Mouse (Mus musculus): ENCODE data around the gene Calr.
"Not testable (repeated sequence)": the region's sequence is repeated elsewhere in the genome, so short reads cannot be mapped to it uniquely, and the experiment has no call there.

The Calr gene

DNA sequence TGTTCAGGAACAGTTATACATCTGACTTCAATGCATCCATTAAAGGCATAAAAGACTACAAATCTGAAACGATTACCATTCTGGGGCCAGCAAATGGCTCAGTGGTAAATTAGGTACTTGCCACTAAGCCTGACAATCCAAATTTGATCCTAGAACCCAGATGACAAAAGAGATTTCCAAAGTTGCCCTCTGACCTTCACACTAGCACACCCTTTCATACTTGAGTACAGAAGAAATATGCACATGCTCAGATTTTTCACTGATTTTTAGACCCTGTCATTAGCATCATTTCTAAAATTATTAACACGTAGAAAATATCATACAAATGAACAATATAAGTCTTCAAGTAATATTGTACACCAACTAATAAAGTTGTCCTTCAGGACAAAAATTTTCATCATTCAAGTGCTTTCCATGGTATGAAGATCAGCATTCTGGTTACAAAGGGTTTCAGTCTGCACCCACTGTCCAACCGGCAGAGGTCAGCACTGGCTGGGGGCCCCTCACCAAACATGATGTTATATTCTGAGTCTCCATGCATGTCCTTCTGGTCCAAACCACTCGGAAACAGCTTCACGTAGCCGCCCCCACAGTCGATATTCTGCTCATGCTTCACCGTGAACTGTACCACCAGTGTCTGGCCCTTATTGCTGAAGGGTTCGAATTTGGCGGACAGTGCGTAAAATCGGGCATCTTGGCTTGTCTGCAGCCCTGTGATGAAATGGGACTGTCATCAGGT is 1.2 kb downstream of the Calr start:
- in situ Hi-C loops (cut with MboI; ENCODE audit: low sequenced_read_pairs) = no loop called here

DNA sequence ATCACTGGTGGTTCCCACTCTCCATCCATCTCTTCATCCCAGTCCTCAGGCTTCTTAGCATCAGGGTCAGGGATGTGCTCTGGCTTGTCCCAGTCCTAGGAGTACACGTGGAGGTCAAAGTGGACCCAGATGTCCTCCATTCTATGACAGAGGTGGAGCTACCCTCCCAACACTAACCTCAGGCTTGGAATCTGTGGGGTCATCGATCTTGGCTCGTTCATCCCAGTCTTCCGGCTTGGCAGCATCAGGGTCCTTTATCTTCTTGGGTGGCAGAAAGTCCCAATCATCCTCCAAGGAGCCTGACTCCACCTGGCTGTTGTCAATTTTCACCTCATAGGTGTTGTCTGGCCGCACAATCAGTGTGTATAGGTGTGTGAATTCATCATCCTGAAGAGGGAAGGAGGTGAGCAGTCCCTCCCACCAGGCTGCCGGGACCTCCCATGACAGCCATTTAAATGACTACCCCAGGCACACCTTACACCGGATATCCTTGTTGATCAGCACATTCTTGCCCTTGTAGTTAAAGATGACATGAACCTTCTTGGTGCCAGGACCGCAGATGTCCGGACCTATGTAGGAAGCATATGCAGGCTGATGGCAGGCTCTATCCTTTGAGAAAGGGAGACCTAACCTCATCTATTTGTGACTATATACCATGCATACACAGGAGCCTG is 2.2 kb downstream of the Calr start:
- in situ Hi-C loops (cut with MboI; ENCODE audit: low sequenced_read_pairs) = no loop called here

DNA sequence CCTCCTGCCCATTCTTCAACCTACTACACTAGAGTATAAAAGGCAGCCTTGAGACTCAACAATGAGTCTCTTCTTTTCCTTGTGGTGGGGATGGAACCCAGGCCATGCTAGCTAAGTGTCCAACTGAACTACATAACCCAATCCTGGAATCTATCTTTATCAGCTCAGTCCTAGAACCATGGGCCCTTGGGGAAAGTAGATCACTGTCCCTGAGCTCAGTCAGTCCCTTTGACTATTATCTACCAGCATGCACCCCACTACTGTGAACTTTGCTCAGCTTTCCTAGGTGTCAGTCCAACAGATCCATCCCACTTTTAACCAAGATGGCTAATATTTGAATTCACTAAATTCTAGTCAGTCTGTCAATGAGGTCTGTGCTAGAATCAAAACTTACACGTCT is 5.2 kb downstream of the Calr start:
- in situ Hi-C loops (cut with MboI; ENCODE audit: low sequenced_read_pairs) = no loop called here

DNA sequence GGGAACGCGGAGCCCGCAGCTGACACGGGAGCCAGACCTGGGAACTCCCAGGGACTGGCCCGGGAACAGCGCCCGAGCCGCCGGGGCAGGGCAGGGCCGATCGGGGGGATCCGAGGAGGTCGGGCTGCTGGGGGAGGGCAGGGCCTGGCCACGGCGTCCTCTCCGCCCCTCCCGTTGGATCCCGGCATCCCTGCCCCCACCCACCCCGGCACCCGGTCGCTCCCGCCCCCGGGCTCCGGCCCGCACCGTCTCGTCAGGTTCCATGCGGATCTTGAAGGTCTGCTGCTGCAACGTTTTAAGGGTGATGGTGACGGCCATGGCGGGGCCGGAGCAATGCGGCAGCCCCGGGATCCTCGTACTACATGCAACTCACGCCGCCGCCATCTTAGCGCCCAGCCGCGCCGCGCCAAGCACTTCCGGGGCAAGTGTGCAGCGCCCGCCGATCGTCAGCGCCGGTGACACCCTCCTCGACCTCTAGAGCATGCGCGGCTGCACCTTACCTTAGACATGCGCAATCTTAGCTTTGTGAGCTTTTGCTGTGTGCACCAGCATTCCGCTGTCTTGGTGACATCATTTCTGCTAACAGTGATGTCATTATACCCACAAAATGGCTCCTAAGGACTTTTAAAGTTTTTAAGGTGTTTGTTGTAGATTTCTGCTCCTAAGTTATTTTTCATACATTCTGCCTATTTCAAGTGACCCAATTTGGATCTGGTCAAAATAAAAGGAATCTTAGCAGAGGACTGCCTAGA is 6.3 kb downstream of the Calr start, which contains the start of gene Rad23a:
Gene Rad23a (minus strand): TSS at position 418 of the 752 bp plus-strand sequence.
- in situ Hi-C loops (cut with MboI; ENCODE audit: low sequenced_read_pairs) = no loop called here

DNA sequence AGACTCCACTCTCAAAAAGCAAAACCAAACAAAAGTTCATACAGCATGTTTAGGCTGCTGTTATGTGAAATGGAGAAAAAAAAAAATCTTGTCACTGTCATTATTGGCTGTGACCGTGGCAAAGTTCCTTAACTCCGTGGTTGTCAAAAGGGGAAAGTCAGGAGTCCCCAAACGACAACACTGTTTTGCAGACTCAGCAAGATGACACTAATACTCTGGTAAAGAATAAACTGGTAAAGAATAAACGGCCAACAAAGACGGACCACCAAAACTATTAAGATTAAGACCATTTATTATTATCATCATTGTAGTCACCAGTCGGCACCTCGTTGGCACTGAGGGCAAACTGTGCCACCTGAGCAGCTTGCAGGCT is 6.9 kb downstream of the Calr start:
- in situ Hi-C loops (cut with MboI; ENCODE audit: low sequenced_read_pairs) = no loop called here

DNA sequence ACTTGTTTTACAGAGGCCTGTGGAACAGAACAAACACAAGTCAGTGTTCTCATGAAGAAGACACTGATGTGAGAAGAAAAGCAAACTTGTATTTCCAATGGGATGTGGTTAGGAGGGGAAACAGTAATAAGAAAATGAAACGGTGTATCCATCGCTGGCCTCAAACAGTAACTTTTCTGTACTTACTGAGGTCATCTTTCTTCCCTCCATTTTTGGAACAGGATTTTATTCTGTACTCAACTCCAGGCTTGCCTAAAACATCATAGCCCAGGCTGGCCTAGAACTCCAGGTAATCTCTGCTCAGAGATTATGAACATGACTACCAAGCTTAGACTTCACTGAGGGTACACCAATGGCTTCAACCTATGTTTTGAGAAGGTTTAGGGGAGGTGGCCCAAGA is 7.3 kb downstream of the Calr start:
- in situ Hi-C loops (cut with MboI; ENCODE audit: low sequenced_read_pairs) = no loop called here

DNA sequence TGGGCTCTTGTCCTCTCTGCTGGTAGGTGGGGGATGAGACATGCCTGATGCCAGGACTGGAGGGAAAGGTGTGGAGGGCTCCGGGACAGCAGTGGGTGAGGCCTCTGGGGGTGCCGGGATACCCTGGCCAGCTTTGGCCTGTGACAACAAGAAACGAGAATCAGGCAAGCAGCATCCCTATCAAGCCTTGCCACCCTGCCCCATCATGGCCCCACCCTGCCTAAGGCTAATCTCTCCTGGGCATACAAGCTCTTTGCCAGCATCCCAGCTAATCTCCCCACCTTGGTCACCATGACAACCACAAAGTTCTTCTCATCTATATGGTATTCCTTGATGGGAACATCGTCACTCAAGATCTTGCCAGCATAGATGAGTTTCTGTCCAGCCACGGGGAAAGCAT is 8.2 kb downstream of the Calr start:
- in situ Hi-C loops (cut with MboI; ENCODE audit: low sequenced_read_pairs) = no loop called here

DNA sequence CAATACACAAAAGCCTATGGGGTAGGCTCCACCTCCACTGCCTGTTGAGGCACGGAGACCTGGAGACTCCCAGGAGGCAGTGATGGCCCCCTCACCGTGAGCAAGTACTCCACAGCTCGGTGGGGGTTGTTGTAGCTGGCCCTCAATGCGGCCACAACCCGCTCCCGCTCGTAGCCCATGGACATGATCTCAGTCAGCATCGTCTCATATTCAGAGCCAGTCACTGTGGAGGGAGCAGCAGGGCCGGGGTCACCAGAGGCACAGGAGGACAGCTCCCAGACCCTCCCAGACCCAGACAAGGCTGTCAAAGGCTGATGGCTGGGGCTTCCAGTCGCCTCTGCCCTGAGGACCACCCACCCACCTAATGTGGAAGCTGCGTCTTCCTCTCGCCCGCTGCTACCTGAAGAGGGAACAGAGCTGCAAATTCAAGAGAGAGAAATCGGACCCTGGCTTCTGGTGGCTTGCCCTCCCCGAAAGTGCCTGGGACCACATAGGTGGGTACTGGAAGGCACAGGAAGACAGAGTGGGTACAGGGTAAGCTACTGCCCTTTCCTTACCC is 8.7 kb downstream of the Calr start:
- in situ Hi-C loops (cut with MboI; ENCODE audit: low sequenced_read_pairs) = no loop called here

DNA sequence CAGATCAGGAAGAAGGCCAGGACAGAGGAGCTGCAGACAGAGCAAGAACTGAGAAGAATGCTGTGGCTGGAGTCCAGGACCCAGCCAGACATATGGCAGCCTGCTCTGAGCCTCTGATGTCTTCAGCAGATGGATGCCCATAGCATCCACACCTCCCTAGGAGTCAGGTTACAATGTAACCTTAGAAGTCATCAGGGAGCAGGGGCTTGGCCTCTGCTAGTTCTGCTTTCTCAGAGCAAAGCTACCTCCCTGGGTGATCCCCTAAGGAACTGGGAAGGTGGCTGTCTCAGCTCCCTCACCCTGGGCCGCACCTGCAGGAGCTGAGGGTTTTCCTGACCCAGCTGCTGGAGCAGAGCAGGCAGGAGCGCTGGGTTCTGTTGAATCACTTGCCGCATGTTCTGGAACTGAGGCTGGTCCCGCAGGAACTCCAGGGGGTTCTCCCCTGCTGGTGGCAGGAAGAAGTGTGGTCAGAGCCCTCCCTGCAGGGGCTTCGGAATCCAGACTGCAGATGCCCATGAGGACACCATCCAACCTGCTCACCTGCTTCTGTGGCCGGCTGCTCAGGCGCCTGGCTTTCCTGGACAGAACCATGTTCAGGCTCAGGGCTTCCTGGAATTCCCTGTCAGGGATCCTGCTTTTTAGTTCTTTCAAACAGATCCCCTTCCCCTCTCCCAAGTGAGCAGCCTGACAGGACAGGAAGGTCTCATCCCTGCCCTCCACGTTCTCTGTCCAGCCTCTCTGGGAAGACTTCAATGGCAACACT is 9.4 kb downstream of the Calr start:
- in situ Hi-C loops (cut with MboI; ENCODE audit: low sequenced_read_pairs) = no loop called here

DNA sequence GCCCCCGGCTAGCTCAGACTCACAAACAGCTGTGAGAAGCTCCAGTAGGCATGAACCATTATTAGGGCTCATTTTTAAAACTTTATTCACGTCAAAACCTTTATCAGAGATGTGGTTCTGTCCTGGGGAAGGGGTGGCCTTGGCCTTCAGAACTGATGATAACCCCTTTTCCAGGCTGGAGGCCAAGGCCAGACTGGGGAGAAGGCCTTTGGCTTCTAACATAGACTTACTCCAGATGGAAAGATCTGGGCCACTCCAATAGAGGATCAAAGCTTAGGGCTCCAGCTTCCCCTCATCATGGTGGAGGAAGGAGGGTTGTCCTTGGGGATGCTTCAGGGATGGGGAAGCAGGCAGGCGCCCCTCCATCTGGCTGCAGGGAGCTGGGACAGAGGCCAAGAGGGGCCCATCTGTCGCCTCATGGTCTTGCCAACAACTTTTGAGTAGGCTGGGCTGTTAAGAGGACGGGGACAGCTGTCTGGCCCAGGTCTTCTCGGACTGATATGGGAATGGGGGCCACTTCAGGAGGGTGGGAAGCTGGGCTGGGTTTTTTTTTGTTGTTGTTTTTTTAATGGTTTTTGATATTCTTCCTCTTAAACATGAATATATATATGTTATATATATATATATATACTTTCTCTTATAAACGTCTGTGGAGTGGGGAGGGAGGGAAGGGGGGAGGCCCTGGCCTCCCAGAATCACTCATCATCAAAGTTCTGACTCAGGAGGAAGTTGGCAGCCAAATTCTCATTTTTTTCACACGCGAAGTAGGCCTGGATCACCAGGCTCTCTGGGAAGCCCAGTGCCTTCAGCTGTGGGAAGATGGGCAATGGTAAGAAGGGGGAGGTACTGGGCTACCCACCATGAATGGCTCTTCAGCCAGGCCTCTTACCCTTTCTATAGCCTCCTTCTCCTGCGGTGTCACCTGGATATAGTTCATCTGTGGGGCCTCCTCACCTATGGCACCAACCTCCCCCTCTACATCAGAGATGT is 11.6 kb downstream of the Calr start:
- in situ Hi-C loops (cut with MboI; ENCODE audit: low sequenced_read_pairs) = no loop called here

DNA sequence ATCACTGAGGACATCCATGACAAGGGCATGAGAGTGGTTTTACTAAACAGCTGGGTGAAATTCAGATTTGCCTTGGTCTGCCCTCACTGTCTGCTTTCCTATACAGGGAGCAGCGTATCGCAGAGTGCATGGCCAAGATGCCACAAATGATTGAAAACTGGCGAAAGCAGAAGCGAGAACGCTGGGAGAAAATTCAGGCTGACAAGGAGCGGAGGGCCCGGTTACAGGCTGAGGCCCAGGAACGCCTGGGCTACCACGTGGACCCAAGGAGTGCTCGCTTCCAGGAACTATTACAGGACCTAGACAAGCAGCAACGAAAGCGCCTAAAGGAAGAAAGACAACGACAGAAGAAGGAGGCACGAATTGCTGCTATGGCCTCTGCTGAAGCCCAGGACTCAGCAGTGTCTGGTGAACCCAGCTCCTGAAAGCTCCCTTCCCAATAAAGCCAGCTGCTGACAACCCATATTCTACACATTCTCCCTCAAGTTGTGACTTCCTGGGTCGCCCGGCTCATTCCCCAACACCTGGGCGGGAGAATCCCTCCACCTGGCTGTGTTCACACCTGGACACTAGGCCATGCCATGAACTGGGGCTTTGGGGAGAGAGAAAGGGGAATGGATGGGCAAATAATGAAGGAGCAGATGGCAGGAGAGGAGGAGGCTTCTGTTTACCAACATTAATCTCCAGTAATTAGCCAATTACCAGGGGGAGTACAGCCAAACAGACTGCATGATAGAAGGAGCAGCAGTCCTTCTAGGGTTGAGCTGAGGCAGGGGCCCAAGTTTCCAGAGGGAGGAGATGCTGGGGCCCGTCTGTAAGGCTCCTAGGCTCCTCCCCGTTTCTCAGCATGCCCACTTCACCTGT is 12.5 kb downstream of the Calr start:
- in situ Hi-C loops (cut with MboI; ENCODE audit: low sequenced_read_pairs) = no loop called here

DNA sequence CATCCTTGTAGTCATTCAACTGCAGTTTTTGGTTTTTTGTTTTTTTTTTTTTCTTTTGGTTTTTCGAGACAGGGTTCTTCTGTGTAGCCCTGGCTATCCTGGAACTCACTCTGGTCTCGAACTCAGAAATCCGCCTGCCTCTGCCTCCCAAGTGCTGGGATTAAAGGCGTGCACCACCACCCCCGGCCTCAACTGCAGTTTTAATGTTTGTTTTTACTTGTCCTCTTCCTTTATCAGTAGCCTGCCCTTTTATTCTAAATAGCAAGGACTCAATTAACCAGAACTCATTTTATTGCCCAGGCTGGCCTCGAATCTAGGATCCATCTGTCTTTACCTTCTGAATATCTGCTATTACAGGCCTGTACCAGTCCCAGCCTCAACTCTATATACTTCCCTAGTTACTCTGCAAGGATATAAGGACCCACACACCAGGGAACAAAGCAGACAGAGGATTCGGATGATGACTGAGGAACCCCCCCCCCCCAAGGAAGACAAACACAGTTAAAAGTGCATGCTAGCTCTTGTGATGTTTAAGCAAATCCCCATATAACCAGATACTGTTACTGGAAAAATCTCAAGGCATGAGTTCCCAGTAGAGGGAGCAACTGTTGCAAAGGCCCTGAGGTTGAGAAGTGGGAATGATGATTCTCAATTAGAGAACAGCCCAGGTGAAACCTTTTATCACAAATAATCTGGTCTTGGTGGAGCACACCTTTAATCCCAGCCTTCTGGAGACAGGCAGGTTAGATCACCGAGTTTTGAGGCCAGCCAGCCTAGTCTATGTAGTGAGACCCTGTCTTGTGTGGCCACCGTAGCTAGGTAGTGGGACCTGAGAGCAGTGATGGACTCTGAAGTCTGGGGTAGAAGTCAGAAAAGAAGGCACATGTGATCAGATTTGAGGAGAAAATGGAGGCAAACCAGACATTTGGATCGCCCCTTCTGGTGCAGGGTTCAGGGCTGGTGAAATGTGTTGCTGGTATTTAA is 13.7 kb downstream of the Calr start:
- in situ Hi-C loops (cut with MboI; ENCODE audit: low sequenced_read_pairs) = no loop called here

DNA sequence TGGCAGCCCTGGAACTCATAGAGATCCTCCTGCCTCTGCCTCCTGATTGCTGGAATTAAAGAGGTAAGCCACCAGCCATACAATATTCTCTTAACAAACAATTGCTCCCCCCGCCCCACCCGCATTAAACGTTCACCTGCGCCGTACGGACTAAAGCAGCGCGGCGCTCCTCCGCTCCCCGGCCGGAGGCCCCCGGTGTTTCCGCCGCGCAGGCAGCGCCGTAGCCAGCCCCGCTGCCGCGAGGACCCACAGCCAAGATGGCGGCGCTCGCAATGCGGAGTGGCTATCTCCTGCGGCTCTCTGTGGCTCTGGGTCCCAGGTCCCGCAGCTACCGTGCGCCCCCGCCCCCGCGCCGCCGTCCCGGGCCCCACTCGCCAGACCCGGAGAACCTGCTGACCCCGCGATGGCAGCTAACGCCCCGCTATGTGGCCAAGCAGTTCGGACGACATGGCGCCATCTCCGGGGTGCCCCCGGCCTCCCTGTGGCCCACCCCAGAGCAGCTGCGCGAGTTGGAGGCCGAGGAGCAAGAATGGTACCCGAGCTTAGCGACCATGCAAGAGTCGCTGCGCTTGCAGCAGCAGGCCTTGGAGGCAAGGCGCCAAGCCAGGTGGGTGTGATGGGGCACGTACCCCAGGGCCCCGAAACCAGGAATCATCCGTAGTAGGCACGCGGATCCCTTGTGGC is 14.6 kb downstream of the Calr start:
- in situ Hi-C loops (cut with MboI; ENCODE audit: low sequenced_read_pairs) = no loop called here

DNA sequence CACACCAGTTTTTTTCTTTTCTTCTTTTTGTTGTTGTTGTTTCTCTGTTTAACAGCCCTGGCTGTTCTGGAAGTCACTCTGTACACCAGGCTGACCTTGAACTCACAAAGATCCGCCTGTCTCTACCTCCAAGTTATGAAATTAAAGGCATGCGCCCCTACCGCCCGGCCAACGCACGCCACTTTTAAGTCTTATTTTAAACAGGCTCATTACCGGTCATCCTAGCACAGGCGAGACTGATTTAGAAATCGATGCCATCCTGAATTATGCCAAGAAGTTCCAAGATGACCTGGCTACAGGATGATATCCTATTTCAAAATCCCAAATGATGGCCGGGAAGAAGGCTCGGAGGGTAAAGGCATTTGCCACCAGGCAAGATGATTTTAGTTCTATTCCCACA is 15.2 kb downstream of the Calr start, which contains the start of gene Gadd45gip1:
Gene Gadd45gip1 (plus strand): TSS at position 33 of the 400 bp plus-strand sequence.
- in situ Hi-C loops (cut with MboI; ENCODE audit: low sequenced_read_pairs) = no loop called here

DNA sequence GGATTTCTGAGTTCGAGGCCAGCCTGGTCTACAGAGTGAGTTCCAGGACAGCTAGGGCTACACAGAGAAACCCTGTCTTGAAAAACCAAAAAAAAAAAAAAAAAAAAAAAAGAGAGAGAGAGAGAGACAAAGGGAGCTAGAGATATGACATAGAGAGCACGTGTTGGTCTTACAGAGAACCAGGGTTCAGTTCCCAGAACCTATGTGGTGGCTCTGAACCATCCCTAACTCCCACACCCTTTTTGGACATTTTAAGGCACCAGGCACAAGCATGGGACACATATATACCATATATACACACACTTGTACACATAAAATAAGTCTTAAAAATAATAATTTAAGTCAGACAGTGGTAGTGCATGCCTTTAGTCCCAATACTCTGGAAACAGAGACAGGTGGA is 20.2 kb downstream of the Calr start:
- in situ Hi-C loops (cut with MboI; ENCODE audit: low sequenced_read_pairs) = not testable (repeated sequence)

DNA sequence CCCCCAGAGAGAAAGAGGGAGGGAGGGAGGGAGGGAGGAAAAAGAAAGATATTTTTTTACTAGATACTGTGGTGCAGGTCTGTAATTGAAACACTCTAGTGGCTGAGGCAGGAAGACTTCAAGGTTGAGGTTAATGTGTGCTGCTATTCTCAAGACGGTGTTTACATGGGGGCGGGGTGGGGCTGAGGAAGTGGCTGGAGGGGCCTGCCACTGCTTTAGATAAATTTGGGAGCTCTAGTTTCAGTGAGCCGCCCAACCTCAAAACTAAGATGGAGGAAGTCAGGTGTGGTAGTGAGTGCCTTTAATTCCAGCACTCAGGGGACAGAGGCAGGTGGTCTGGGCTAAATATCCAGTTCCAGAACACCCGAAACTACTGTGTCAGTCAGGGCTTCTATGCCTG is 21.1 kb downstream of the Calr start:
- in situ Hi-C loops (cut with MboI; ENCODE audit: low sequenced_read_pairs) = no loop called here

DNA sequence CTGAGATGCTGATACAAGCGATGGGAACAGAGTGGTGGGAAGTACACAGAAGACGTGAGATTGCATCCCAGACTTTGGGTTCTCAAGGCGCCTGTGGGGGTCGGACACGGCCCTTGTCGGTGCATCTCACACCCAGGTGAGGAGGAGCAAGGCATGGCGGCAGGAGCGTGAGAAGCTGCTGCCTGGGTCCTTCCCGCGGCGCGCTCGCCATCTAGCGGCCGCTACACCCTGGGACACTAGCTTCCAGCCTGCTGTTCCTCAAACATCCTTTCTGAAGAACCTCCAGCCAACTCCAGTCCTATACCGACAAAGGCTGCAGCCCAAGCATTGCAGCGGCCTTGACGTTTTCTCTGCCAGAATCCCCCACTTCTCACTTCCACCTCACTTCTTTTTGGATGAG is 23.1 kb downstream of the Calr start:
- in situ Hi-C loops (cut with MboI; ENCODE audit: low sequenced_read_pairs) = no loop called here
